Mouse (Mus musculus): ENCODE measurements around the gene Chd9.
"Not testable (repeated sequence)": the region's sequence is repeated elsewhere in the genome, so short reads cannot be mapped to it uniquely, and the experiment has no call there.

The Chd9 gene

DNA sequence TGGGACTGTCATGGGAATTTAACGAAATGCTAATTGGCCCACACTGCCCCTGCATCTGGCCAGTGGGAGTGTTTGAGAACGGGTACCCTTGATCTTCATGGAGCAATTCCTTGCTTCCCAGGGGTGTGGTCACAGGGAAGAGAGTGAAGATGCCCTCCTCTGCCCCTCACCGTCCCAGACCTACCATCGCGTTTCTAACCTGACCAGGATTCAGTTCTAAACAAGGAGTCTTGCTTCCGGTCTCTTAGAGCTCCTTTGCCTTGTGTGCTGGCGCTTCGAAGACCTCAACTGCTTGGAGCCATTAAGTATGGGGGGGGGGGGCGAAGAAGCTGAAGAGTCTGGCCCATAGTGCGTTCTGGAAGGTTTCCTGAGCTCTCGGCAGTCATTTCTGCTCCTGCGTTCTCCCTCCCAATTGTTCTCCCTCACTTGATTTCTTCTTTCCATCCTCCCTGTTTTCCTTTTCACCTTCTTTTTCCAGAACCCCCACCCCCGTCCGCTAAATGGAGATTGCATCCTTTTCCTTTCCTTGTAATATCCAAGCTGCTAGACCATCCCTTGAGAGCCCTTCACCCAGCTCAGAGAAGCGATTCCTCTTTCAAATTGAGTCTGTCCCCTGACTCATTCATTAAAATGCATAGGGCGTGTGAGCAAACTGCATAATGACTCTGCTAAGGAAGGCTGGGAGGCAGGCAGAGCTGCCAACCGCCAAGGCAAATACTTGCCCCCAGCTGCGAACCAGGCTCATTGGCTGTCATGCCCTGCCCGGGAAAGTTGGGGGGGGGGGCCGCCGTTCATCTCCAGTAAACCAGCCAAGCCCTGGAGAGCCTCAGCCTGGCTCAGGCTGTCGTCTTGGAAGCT lies 42.0 kb downstream of the Chd9 start:
- DNase-seq (ENCODE audit: low spot score in 2 of 2), result peak in 1 of 2 experiments; percentile 35

DNA sequence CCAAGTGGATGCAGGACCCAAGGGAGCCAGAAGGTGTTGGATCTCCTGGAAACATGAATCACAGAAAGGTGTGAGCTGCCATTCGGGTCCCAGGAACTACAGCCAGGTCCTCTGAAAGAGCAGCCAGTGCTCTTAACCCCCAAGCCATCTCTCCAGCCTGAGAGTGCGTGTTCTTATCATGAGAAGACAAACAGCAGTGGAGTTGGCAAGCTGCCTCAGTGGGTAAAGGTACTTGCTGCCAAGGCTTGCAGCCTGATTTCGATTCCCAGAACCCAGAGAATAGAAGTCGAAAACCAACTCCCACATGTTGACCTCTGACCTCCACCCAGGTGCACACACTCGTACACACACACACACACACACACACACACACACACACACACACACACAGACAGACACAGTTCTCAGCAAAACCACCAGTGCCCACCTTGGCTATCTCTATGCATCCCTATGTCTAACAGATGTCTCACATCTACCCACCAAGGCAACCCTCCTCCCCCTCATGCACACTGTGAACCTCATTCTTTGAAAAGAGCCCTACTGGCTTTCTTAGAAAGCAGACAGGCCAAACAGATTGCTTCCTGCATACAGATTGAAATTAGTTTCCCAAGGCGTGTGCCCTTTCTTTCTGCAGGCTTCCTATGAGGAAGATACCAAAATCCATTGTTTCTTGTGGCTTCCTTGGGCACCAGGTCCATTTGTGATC lies 43.4 kb downstream of the Chd9 start:
- peak in 1 of 2 experiments; percentile 52 for DNase-seq (ENCODE audit: low spot score in 2 of 2)

DNA sequence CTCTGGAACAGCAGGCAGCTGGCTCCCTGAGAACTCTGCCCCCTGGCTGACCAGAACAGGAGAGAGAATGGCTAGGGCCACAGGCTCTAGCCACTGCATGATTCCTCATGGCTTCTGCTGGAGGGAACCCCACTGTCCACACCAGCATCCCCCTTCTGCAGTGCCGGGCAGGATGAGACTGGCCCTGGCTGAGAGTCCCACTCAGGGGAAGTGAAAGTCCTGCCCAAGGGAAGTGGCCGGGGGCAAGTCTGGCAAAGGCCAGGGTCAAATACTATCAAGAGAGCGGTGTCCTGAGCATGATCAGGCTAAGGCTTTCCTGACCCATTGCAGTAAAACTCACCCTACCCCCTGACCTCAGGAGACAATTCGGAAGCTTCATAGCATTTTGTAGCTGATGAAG lies 44.9 kb downstream of the Chd9 start:
- DNase-seq (ENCODE audit: low spot score in 2 of 2), result peak in 1 of 2 experiments; percentile 53

DNA sequence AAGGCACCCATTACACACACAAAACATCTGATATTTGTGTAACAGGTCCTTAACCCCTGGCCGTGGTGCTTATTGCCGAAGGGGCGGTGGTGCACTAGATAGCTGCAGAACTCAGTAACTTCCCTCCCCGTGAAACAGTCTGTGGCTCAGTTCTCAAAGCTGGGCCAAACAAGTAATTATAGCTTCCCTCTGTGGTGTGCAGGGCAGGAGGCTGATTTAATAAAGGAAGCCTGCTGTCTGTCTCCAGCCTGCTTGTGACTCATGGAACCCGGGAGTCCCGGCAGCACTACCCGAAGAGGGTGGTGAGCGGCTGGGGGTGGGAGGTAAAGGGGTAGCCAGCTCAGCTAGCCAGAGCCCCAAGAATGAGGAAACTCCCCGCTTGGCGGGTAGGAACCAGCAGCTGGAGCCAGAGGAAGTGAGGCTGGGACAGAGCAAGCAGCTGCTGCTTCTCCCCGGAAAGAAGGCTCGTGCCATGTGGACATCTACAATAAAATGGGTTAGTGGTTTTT lies 48.1 kb downstream of the Chd9 start:
- DNase-seq (ENCODE audit: low spot score in 2 of 2), result peak; percentile 89 to 90

DNA sequence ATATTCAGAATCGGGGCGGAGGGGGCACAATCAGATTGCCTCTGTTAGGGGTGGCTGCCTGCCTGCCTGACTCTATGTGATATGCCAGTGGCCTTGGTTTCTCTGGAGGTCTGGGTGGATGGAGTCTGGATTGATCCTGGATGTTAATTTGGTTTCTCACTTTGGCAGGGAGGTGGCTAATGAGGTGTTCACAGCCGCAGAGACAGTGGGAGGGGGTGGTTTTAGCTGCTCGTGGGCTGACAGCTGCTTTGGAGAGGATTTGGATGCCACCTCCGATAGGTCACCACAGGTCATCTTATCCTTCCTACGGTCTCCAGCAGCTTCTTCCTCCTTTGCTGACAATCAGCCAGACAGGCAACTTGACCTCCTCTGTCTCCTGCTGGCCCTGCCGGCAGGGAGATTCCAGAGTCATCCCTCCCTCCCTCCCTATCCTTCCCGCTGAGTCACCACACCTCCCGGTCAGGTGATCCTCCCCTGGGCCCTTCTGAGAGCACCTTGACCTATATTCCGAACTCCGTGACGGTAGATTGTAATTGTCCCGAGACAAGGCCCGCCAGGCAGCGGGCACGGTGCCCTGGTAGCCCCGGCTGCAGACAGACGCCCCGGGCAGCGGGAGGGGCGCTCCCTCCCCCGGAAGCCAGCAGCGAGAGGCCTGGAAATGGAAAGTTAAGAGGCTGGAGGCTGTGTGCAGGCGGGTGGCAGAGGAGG lies 48.7 kb downstream of the Chd9 start:
- peak; percentile 86 to 87 for DNase-seq (ENCODE audit: low spot score in 2 of 2)

DNA sequence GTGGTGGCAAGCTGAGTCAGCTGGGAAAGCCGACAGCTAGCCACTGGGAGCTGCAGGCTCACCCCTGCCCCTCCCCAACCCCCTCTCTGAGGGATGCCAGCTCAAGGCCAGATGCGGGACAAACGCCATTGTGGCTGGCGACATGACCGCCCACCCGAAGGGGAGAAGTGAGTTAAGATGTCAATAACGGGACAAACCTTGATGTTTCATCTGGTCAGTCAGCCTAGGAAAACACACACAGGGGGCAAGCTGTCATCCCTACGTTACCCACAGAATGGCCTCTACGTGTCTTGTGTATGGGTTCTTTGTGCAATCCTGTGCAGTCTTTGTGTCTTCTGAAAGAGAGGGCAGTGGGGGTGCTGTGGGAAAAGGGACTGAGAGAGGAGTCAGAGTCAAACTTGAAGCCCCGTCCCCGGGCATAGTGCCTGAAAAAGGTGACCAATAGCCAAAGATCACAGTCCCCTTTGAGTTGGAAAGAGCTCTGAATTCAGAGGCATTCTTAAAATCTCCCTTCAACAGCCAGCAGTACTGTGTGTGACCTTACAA lies 49.4 kb downstream of the Chd9 start:
- DNase-seq (ENCODE audit: low spot score in 2 of 2), result no peak

DNA sequence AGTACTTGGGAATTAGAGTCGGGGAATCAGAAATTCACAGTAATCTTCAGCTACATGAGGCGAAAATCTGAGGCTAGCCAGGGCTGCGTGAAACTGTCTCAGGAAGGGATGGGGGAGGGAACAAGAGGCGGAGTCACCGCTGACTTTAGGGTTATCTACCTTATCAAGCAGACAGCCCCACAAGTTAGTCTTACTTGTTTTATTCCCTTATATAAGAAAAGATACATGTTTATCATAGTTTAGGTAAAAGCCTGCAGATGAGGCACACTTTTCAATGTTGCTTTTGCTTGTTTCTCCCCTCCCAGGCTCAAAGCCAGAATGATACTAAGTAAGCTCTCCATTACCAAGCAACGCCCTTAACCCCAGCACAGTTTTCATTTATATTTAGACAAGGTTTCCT lies 50.4 kb downstream of the Chd9 start:
- DNase-seq (ENCODE audit: low spot score in 2 of 2), result no peak

DNA sequence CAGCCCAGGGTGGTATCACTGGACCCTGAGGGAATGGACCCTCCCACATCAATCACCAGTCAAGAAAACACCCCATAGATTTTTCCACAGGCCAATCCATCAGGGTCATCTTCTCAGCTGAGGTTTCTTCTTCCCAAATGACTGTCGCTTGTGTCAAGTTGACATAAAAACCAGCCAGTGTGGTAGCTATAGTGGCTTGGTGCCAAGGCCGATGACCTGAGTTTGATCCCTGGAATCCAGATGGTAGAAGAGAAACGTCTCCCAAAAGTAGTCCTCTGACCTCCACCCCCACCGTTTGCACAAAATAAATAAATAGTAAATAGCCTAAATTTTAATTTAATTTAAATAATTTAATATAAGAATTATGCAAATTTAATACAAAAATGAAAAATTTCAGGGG lies 51.9 kb downstream of the Chd9 start:
- DNase-seq (ENCODE audit: low spot score in 2 of 2), result no peak

DNA sequence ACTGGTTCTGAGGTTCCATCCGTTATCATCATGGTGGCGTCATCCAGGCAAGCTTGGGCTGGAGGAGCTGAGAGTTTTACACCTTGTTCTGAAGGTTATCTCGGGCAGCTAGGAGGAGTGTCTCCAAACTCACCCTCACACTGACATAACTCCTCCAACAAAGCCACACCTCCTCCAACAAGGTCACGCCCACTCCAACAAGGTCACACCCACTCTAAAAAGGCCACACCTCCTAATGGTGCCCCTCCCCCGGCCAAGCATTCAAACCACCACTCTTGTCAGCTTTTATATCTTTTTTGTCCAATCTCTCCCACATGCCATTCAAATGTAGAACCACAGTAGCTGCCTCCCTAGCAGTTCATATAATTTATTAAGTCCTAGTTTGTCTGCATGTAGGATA lies 53.0 kb downstream of the Chd9 start:
- no peak for DNase-seq (ENCODE audit: low spot score in 2 of 2)

DNA sequence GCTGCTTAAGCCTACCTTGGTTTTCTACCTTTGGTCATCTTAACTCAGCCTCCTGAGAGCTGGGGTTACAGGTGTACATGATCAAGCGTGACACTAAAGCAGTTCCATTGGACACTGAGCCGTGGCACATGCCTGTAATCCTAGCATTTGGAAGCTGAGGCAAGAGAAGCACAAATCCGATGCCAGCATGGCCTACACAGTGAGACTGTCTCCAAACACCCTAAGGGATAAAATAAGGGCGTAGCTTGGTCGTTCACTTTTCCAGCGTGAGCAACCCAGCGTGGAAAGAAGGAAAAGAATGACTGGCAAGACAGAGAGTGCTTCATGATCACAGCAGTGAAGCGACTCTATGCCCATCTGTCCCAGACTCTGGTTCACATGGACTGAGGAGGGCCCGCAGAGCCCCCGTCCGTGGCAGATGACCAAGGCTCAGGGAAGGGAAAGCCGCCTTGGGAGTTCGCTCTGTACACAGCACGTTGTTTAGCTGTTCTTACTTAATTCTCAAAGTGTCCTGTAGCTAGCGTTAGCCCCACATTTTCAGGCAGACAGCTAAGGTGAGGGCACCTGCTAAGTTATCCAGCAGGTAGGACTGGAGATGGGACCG lies 54.0 kb downstream of the Chd9 start:
- no peak for DNase-seq (ENCODE audit: low spot score in 2 of 2)

DNA sequence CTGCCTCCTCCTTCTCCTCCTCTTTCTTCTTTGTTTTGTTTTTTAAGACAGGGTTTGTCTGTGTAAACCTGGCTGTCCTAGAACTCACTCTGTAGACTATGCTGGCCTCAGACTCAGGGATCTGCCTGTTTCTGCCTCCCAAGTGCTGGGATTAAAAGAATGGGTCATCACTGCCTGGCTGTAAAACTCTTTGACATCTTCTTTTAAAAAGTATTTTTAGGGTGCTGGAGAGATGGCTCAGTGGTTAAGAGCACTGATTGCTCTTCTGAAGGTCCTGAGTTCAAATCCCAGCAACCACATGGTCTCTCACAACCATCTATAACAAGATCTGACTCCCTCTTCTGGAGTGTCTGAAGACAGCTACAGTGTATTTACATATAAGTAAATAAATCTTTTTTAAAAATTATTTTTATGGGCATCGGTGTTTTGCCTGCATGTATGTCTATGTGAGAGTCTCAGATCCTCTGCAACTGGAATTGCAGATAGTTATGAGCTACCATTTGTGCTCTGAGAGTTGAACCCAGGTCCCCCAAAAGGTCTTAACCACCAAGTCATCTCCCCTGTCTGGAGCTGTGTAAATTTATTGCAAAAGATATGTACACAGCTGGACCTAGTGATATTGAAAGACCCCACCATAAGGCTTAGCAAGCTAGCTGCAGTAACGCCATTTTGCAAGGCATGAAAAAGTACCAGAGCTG lies 57.7 kb downstream of the Chd9 start:
- DNase-seq (ENCODE audit: low spot score in 2 of 2), result no peak

DNA sequence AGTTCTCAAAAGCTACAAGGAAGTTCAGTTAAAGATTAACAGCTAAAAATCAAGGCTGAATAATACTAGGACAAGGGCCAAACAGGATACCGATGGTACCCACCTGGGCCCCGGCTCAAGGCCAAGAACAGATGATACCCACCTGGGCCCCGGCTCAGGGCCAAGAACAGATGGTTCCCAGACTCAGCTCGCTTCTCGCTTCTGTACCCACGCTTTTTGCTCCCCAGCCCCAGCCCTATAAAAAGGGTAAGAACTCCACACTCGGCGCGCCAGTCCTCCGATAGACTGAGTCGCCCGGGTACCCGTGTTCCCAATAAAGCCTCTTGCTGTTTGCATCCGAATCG lies 58.2 kb downstream of the Chd9 start:
- not testable (repeated sequence) for DNase-seq (ENCODE audit: low spot score in 2 of 2)

DNA sequence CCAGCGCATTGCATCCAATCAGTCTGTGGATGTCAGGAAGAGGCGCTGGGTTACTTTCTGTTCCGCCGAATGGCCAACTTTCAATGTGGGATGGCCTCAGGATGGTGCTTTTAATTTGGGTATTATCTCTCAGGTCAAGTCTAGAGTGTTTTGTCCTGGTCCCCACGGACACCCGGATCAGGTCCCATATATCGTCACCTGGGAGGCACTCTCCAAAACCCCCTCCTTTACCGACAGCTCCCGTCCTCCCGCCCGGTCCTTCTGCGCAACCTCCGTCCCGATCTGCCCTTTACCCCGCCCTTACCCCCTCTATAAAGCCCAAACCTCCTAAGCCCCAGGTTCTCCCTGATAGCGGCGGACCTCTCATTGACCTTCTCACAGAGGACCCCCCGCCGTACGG lies 59.2 kb downstream of the Chd9 start:
- DNase-seq (ENCODE audit: low spot score in 2 of 2), result not testable (repeated sequence)

DNA sequence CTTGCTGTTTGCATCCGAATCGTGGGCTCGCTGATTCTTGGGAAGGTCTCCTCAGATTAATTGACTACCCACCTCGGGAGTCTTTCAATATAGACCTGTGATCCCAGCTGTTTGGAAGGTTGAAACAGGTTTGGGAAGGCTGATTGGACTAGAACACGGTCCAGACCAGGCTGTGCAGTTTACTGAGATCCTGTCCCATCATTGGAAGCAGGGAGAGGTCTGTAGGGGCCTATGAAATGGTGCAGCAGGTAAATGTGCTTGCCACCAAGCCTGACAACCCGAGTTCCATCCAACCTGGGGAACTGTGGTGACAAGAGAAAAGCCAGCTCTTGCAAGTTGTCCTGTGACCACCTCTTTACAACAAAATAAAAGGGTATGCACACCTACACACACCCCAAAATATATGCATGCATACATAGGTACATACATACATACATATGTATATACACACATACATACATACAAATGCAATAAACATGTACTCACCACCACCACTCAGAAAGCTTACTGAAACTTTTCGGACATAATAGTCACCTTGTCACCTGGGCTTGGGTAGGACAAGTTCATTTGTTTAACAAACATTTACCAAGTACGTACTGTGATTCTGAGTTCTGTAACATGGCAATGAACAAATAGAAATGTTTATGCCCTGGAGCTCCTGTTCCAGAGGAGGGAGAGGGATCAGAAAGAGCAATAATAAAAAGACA lies 63.9 kb downstream of the Chd9 start:
- no peak for DNase-seq (ENCODE audit: low spot score in 2 of 2)

DNA sequence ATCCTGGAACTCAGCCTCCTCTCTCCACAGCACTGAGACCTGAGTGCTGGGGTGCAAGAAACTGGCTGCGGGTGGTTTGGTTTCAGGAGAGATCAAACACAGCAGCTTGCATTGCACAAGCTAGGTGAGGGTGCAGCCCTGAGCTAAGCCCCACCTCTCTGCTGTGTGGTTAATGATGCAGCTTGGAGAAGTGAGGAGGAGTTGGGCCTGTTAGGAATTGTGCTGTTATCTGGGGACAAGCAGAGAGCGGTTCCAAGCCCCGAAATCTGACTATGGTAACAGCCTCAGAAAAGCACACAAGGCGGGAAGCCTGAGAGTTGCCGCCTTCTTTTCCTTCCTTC lies 64.4 kb downstream of the Chd9 start:
- no peak for DNase-seq (ENCODE audit: low spot score in 2 of 2)

DNA sequence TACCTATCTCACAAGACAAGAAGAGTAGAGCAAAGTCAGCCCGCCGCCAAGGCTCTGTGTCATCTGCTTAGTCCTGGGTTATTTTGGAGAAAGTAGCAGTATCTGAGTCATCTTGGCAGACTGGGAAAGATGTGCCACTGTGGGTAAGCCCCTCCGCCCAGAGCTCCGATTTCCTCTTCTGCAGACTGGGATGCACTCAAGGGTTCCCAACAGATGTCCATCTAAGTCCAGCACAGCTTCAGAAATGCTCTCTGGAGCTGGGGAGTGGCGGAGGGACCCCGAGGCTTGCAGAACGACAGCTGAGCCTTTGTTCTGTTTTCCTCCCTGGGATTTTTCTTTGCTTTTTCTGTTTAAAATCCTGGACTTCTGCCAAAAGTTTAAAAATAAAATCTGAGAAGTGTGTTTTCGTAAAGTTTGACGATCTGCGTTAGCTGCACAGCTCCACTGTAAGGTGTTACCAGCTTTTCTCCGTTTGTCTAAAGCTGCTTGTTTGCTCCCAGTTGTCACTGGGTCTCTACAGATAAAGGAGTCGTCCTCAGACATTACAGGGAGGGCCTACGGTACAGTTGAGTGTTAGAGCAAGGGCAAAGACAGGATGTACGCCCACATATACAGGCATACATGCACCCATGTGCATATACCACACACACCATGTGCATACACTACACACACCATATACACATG lies 66.2 kb downstream of the Chd9 start:
- DNase-seq (ENCODE audit: low spot score in 2 of 2), result no peak

DNA sequence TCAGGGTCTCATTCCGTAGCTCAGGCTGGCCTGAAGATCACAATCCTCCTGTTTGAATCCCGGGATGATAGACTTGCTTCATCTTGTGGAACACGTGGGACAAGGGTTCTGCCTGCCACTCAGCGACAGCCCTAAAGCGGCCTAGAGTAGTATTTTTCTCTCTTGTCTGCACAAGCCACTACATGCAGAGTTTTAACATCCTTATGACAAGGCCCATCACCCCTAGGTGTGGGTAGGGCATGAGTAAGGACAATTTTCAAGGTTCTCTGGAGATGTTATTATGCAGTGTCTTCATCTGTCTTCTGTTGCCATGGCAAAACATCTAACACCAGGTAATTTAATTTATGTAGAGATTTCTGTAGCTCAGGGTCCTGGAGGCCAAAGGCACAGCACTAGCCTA lies 69.2 kb downstream of the Chd9 start:
- no peak for DNase-seq (ENCODE audit: low spot score in 2 of 2)

DNA sequence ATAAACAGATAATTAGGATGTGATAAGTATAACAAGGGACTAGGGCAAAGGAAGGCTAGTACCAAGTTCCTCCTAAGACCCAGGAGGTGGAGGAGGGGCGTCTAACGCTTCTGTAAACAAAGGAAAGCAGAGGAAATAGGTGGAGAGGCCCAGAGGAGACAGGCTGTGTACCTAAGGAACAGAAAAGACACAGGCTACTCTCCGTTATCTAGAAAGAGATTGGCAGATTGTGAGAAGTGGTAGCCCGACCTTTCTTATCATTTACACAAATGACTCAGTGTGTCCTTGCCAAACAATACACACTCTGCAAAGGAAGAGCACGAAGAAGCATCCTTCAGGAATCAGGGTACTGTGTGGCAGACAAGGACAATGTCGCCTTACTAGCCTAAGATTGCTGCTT lies 70.4 kb downstream of the Chd9 start:
- DNase-seq (ENCODE audit: low spot score in 2 of 2), result no peak

DNA sequence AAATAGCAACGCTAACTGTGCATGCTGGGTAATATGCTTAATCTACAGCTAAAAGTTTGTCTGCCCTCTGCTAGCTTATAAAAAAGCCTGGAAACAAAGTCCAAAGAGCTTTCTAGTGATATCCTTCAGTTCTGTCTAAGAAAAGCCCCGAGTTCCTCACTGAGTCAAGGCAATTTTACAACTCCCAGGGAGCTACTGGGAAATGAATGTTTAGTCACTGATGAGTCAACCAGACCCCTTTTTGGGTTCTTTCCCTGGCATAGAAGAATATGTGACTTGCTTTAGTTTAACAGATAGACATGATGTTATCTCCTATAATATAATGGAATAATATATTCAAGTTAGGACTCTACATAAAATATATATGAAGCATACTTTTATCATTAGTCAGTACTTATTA lies 73.8 kb downstream of the Chd9 start:
- DNase-seq (ENCODE audit: low spot score in 2 of 2), result no peak

DNA sequence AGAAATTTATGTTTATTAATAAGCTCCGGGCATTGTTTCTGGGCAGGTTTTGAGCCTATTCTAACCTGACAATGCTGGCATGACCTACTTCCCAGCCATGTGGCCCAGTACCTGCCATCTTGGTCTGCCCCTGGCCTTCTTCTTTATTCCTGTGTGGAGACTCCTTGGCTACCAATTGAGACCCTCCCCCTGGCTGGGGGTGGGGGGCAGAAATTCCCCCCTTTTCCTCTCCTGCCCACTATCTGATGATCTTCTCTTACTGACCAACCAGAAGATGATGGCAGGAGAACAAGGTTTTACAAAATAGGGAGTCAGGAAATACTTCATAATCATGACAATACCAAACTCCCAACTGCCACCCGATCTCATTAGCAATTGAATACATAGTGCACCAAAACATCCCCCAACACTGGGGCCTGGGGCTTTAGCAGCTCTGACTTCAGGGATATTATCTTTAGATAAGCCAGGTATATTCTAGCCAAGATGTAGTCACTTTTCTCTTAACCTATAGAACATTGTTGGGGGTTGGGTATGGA lies 76.1 kb downstream of the Chd9 start:
- DNase-seq (ENCODE audit: low spot score in 2 of 2), result no peak
